Mouse (Mus musculus): ENCODE results near the gene Tmem229a. TPM values are rescaled to one million over a fixed set of nuclear protein-coding genes. Genes with fewer than 3 reads are reported as not detected.

Gene Tmem229a
- polyA plus RNA-seq, 1 experiment from 2014 or later: 0.64 TPM

GRCm38 (mm10) chr6:24950669-24951068 lies 5.4 kb downstream of the Tmem229a start:
- no peak for DNase-seq (ENCODE audit: low spot score)
- Histone ChIP-seq H3K4me3 (no peak overlapping the region), H3K36me3 (no peaks in the 10 kb centered on the region), H3K4me1 (peaks cover 11% of the 10 kb centered on the region), H3K27me3 (ENCODE audit: low read depth, poor library complexity, severe bottlenecking) (peaks cover 19% of the 10 kb centered on the region), H3K9me3 (replicated peaks) (no peaks in the 10 kb centered on the region), H3K27ac (no peak overlapping the region)
- 93% methylated on average over 2 of the region's 2 CpGs for WGBS

GRCm38 (mm10) chr6:24925076-24925785 lies 30.9 kb downstream of the Tmem229a start:
- 89% methylated on average over 11 of the region's 11 CpGs for WGBS
- no peak for DNase-seq (ENCODE audit: low spot score)
- Histone ChIP-seq H3K4me1 (no peaks in the 10 kb centered on the region), H3K9me3 (replicated peaks) (no peaks in the 10 kb centered on the region), H3K4me3 (no peak overlapping the region), H3K27me3 (ENCODE audit: low read depth, poor library complexity, severe bottlenecking) (no peaks in the 10 kb centered on the region), H3K27ac (no peak overlapping the region), H3K36me3 (no peaks in the 10 kb centered on the region)

GRCm38 (mm10) chr6:24913591-24913990 lies 42.5 kb downstream of the Tmem229a start:
- WGBS: 99% methylated on average over 2 of the region's 2 CpGs
- no peaks in the 10 kb centered on the region for H3K9me3 ChIP-seq (replicated peaks)
- no peak for DNase-seq (ENCODE audit: low spot score)

GRCm38 (mm10) chr6:24910728-24911105 lies 45.4 kb downstream of the Tmem229a start:
- no peaks in the 10 kb centered on the region for H3K4me1 ChIP-seq
- no peaks in the 10 kb centered on the region for H3K9me3 ChIP-seq (replicated peaks)
- H3K27me3 ChIP-seq (ENCODE audit: low read depth, poor library complexity, severe bottlenecking): no peaks in the 10 kb centered on the region
- no peaks in the 10 kb centered on the region for H3K36me3 ChIP-seq
- no peak for DNase-seq (ENCODE audit: low spot score)
- no peak overlapping the region for H3K27ac ChIP-seq
- no peak overlapping the region for H3K4me3 ChIP-seq

More at GRCm38 (mm10) chr6:24913591-24913990, 42.5 kb downstream of the Tmem229a start:
- H3K27me3 ChIP-seq (ENCODE audit: low read depth, poor library complexity, severe bottlenecking): no peaks in the 10 kb centered on the region
- H3K4me3 ChIP-seq: no peak overlapping the region
- H3K36me3 ChIP-seq: no peaks in the 10 kb centered on the region
- H3K27ac ChIP-seq: no peak overlapping the region
- H3K4me1 ChIP-seq: no peaks in the 10 kb centered on the region

GRCm38 (mm10) chr6:24910016-24910727 lies 45.9 kb downstream of the Tmem229a start:
- WGBS: 73% methylated on average over 2 of the region's 2 CpGs
- Histone ChIP-seq H3K36me3 (no peaks in the 10 kb centered on the region), H3K27me3 (ENCODE audit: low read depth, poor library complexity, severe bottlenecking) (no peaks in the 10 kb centered on the region), H3K27ac (no peak overlapping the region), H3K9me3 (replicated peaks) (no peaks in the 10 kb centered on the region), H3K4me1 (no peaks in the 10 kb centered on the region), H3K4me3 (no peak overlapping the region)
- no peak for DNase-seq (ENCODE audit: low spot score)

GRCm38 (mm10) chr6:24907824-24908223 lies 48.3 kb downstream of the Tmem229a start:
- Histone ChIP-seq H3K9me3 (replicated peaks) (no peaks in the 10 kb centered on the region), H3K36me3 (no peaks in the 10 kb centered on the region), H3K4me3 (no peak overlapping the region), H3K27me3 (ENCODE audit: low read depth, poor library complexity, severe bottlenecking) (no peaks in the 10 kb centered on the region), H3K27ac (no peak overlapping the region), H3K4me1 (no peaks in the 10 kb centered on the region)
- DNase-seq (ENCODE audit: low spot score): no peak
- 90% methylated on average over 2 of the region's 2 CpGs for WGBS

GRCm38 (mm10) chr6:24905101-24905500 lies 51.0 kb downstream of the Tmem229a start:
- Histone ChIP-seq H3K27ac (no peak overlapping the region), H3K36me3 (no peaks in the 10 kb centered on the region), H3K4me3 (no peak overlapping the region), H3K27me3 (ENCODE audit: low read depth, poor library complexity, severe bottlenecking) (no peaks in the 10 kb centered on the region), H3K4me1 (no peaks in the 10 kb centered on the region), H3K9me3 (replicated peaks) (no peaks in the 10 kb centered on the region)
- no peak for DNase-seq (ENCODE audit: low spot score)
- 81% methylated on average over 3 of the region's 3 CpGs for WGBS

Other genes starting within 250 kb of the Tmem229a start
- not detected in 2 replicates for gene Hyal6, start 223.1 kb downstream of the Tmem229a start, polyA plus RNA-seq (2016; fragmentation: Nextera tagmentation; extraction: Ambion mirVana)
- not detected in 2 replicates for gene Hyal4, start 208.0 kb downstream of the Tmem229a start, polyA plus RNA-seq (2016; fragmentation: Nextera tagmentation; extraction: Ambion mirVana)
- gene Spam1, start 165.1 kb downstream of the Tmem229a start, polyA plus RNA-seq (2016; fragmentation: Nextera tagmentation; extraction: Ambion mirVana): not detected in 2 replicates
- not detected in 2 replicates for gene Hyal5, start 98.3 kb downstream of the Tmem229a start, polyA plus RNA-seq (2016; fragmentation: Nextera tagmentation; extraction: Ambion mirVana)